Comparison of ENCODE assay signal across 14 mouse cellular contexts in genomic region chr12:76464651-76465252, GRCm38 (mm10). TPM values are rescaled to one million over a fixed set of nuclear protein-coding genes. Genes with fewer than 3 reads are reported as not detected.
DNase-seq lines count a peak whose midpoint lies in the region.
"Had no signal": no experiment of that assay in that cellular context is flagged by ENCODE, and none has a peak within 500 bp of the region (broad histone marks: within the 10 kb centered on the region; RNA-seq: fewer than 3 reads in every experiment).

No protein-coding gene starts in this region.

- DNase-seq in heart, embryonic 10.5 days (ENCODE audit: low spot score): no peak
- no peak for DNase-seq in heart, adult 18-20 months
- peak; percentile 43 to 63 for DNase-seq in left cerebral cortex, adult 18-20 months (ENCODE audit: low spot score in 2 of 2)
- no peak for DNase-seq in left cerebral cortex, postnatal 10 days (ENCODE audit: extremely low spot score in 1 of 2, low spot score in 2 of 2)
- DNase-seq in left cerebral cortex, adult 8-10 months (ENCODE audit: low spot score in 2 of 2): peak; percentile 16 to 68
- peak; percentile 56 to 69 for DNase-seq in right cerebral cortex, postnatal 36 days (ENCODE audit: low spot score in 2 of 2)
- DNase-seq in thymus, postnatal 25 days: no peak
- no peak for DNase-seq in lung, postnatal 4 days
- DNase-seq: B cell, adult 2 months; cerebellum, postnatal 14 days; lung, postnatal 36 days had no signal

- H3K4me3 ChIP-seq in heart, embryonic 10.5 days: no peak overlapping the region

- H3K36me3 ChIP-seq in heart, embryonic 10.5 days: no peaks in the 10 kb centered on the region

- H3K4me1 ChIP-seq in heart, embryonic 10.5 days: peaks cover 16% of the 10 kb centered on the region; the same call in 1 of the 2 replicates

- H3K27ac ChIP-seq in heart, embryonic 10.5 days: peak overlapping the region; percentile 22; the same call in 1 of the 2 replicates

- no peaks in the 10 kb centered on the region for H3K27me3 ChIP-seq in heart, embryonic 10.5 days (ENCODE audit: insufficient read depth, poor library complexity, severe bottlenecking)
- H3K27me3 ChIP-seq: Patski had no signal

- H3K9me3 ChIP-seq in heart, embryonic 10.5 days: no peaks in the 10 kb centered on the region

- intact Hi-C loops in left cerebral cortex, postnatal 10 days (cut with DNase I): no loop called here

- WGBS in heart, embryonic 10.5 days: 60% methylated on average over 12 of the region's 12 CpGs

RNA-seq across cellular contexts. Expression of gene Ppp1r36, which starts 47.4 kb away (rescaled TPM):
- polyA plus RNA-seq in heart, embryonic 10.5 days (2016; fragmentation: Nextera tagmentation; extraction: Ambion mirVana): 1.8 and 3.0 TPM in 2 replicates
- total RNA-seq in heart, adult 18-20 months (2021): under 1 TPM in 1 of 2 experiments, not detected in 1; 0.18 TPM
- 1 to 10 TPM; 1.6 to 1.8 TPM for total RNA-seq in left cerebral cortex, adult 18-20 months (2021)
- total RNA-seq in left cerebral cortex, postnatal 10 days (2021): 1 to 10 TPM in 1 of 2 experiments, under 1 TPM in 1; 0.55 to 1.1 TPM
- total RNA-seq in left cerebral cortex, adult 8-10 months (2022): 1 to 10 TPM in 3 of 4 experiments, under 1 TPM in 1; 0.74 to 2.7 (median 1.8) TPM
- total RNA-seq: neutrophil, adult 5-6 weeks had no signal
- polyA plus RNA-seq: large intestine, adult 2 months; Patski had no signal

Comparison
In these comparisons a context has a peak if more than half of its experiments do, and no peak if none do; other contexts are left out.
1. DNase-seq: peak in left cerebral cortex, adult 18-20 months (2 of 2), left cerebral cortex, adult 8-10 months (2 of 2) and right cerebral cortex, postnatal 36 days (2 of 2); none in heart, embryonic 10.5 days (single experiment), heart, adult 18-20 months (0 of 2), left cerebral cortex, postnatal 10 days (0 of 2), thymus, postnatal 25 days (single experiment) and lung, postnatal 4 days (0 of 2).